Mouse (Mus musculus): ENCODE data around the gene Ddx31.

DNA sequence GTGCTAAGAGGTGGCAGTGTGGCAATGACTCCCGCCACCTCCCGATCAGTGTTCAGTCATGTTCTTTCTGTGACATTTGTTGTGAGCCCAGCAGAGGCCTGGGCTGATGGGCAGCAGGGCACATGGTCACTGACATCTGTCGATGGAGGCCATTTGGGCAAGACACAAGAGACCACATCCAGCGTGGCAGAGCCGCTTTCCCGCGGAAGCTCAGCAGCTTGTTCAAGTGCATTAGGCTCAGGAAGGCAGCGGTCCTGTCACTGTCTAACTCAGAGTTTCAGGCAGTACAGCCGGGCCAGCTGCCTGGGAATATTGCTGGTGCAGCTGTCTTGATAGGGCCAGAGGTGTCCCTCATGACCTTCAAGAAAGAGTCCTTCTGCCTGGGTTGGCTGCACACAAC, 114.4 kb downstream of the Ddx31 start:
- TF ChIP-seq POLR2A (IDR thresholded peaks at IDR 0.05; ENCODE audit: borderline replicate concordance, low read depth, low read length) (no peak), CTCF (IDR thresholded peaks at IDR 0.05; ENCODE audit: low read depth, low read length) (no peak)

Data from bone marrow macrophage, adult 2 months (primary cell).